Mouse (Mus musculus): Measurements from ENCODE around the gene Rcc1l. TPM values are rescaled to one million over a fixed set of nuclear protein-coding genes. Genes with fewer than 3 reads are reported as not detected.

Gene Rcc1l
- total RNA-seq, 2 experiments from 2014 or later = 18.7 to 23.8 TPM

DNA sequence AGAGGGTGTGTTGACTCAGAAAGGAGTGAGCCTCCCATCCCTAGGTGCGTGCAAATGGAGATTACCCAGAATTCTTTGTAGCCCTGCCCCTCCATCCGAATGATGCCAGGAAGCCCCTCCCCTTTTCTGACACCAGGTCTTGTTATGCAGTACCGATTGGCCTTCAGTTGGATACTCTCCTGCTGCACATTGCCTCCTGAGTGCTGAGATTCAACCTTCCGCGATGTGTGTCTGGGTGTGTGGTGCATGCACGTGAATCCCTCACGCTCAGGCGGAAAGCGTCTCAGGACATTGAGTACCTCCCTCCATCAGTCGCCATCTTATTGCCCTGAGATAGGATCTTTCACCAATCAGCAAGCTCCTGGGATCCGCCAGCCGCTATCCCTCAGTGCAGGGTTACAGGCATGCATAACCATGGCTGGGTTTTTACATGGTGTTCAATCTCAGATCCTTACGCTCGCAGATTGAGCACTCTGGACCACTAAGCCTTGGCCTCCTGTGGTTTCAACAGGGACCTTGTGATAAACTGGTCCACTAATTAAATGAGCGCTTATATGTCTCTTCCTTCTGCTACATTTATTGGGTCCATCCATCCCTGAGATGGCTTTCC is 57.7 kb downstream of the Rcc1l start:
- DNase-seq (ENCODE audit: low spot score in 2 of 2) = no peak

- no peak for DNase-seq (ENCODE audit: low spot score in 2 of 2)
These were observed 60.8 kb downstream of the Rcc1l start for GRCm38 (mm10) chr5:134115639-134116259.

DNA sequence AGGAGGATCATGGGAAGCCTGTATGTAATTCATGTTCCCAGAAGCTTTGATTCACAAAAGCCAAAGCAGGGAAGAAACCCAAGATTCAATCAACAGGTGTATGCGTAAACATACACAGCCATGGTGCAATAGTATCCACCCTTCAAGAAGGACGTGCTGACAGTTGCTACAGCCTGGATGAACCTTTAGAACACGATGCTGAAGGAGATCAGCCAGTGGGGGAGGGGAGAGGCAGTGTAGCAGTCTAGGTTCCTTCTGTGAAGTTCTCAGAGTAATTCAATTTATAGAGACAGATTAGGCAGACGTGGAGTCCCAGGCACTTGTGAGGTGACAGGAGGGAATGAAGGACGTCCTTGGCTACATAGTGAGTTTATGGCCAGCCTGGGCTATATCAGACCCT is 61.6 kb downstream of the Rcc1l start:
- no peak for DNase-seq (ENCODE audit: low spot score in 2 of 2)

- no peak for DNase-seq (ENCODE audit: low spot score in 2 of 2)
These were observed 70.7 kb downstream of the Rcc1l start for GRCm38 (mm10) chr5:134105829-134106228.

DNA sequence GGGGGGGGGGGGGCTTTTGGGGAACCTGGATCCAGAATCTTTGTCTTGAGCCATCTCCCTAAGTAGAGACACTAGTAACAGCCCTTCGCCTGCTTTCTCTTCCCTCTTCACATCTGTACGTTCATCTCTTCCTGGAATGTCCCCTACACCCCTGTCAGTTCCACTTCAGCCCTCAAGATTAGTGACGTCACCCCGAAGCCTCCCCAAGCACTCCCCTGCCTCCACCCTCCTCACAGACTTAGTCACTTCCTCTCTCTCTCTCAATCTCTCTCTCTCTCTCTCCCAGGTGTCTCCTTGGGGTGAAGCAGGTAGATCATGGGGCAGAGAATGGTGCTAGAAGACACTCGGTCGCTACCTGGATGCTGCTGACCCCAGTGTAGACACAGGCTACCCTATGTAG is 73.9 kb downstream of the Rcc1l start:
- no peak for DNase-seq (ENCODE audit: low spot score in 2 of 2)

- DNase-seq (ENCODE audit: low spot score in 2 of 2) = peak in 1 of 2 experiments; percentile 19
These were observed 74.7 kb downstream of the Rcc1l start for GRCm38 (mm10) chr5:134101883-134102282.

DNA sequence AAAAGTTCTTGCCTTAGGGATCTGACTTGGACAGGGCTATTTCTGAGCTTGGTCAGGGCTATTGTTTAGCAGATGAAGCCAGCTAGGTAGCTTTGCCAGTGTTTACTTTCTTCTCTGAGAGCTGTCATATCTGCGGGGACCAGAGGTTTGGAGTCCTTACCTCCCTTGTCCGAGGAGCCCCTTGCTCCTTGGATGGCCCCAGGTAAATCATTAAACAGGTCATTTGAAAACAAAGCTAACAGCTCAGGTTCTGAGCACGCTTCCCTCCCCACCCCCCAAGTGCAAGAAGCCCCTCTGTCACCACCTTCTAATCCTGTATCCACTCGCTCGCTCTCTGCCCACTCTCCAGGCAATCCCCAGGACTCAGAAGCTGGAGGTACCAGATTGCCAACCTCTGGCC is 75.3 kb downstream of the Rcc1l start:
- no peak for DNase-seq (ENCODE audit: low spot score in 2 of 2)

- no peak for DNase-seq (ENCODE audit: low spot score in 2 of 2)
These were observed 76.3 kb downstream of the Rcc1l start for GRCm38 (mm10) chr5:134100232-134100771.

DNA sequence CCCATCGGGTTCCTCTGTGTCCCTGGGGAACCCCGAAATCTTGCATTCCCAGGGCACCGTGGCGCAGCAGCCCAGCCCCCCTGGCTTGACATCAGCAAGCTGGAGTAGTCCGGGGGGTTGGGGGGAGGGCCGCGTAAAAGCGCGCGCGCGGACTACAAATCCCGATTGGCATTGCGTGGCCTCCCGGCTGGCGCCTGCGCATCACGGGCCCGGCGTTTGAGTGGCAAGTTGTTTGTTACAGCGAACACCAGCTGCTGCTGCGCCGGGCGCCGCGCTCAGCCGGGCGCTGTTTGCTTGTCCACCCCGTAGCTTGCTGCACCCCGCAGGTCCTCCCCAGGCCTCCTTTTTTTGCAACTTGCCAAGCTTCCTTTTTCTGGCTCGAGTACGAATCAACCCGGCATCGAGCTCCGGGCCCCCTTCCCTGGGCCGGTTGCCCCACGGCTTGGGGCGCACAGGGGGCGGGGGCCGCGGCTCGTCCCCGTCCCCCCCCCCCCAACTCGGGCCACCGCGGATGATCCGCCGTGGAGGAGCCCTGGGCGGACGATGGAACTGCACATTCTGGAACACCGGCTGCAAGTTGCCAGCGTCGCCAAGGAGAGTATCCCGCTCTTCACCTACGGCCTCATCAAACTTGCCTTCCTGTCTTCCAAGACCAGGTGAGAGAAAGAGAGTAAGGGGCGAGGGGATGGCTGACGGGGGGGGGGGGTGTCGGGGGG is 76.9 kb downstream of the Rcc1l start, which contains the start of gene Castor2:
Gene Castor2 (plus strand): TSS at position 216 of the 716 bp plus-strand sequence.
- DNase-seq (ENCODE audit: low spot score in 2 of 2) = peak; percentile 86 to 93

- DNase-seq (ENCODE audit: low spot score in 2 of 2) = peak in 1 of 2 experiments; percentile 30
These were observed 77.6 kb downstream of the Rcc1l start for GRCm38 (mm10) chr5:134098976-134099375.

DNA sequence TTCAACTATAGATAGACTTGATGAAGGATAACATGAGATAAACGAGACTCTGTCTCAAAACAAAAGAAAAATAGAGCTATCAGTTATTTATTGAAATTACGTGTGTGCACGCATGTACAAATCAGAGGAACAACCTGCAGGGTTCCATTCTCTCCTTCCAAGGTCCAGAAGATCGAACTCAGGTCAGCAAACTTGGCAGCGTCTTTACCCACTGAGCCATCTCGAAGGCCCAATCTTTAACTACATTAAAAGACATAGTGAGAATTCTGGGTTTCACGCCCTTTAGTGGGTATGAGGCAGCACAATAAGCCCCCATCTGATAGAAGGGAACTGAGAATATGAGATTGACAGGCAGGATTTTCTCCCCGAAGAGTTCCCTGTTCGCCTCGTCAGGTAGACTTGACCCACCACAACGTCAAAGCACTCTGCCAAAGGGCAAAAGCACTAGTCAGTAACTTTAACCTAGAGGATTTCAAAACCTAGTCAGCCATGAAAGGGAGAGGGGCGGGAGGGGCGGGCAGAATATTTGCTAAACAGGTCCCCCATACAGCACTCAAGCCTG is 78.2 kb downstream of the Rcc1l start:
- DNase-seq (ENCODE audit: low spot score in 2 of 2) = no peak

Other genes with a start within 250 kb of the Rcc1l start
- 100 to 1,000 TPM in 1 of 2 experiments, 10 to 100 TPM in 1; 92.5 to 118 TPM for gene Castor2, start 77.1 kb downstream of the Rcc1l start, total RNA-seq (2021)
- gene Gtf2ird2, start 7.2 kb upstream of the Rcc1l start, total RNA-seq (2021) = 10 to 100 TPM in 1 of 2 experiments, 1 to 10 TPM in 1; 9.8 to 10.3 TPM
- 1 to 10 TPM; 6.4 to 7.7 TPM for gene Ncf1, start 52.9 kb upstream of the Rcc1l start, total RNA-seq (2021)
- 100 to 1,000 TPM; 167 to 182 TPM for gene Gtf2i, start 138.0 kb upstream of the Rcc1l start, total RNA-seq (2021)

Measured in gastrocnemius, postnatal 4 days (tissue).